Mouse (Mus musculus) NIH3T3 (cell line): Measurements from ENCODE around the gene Gm10037.
"Not testable (repeated sequence)": the region's sequence is repeated elsewhere in the genome, so short reads cannot be mapped to it uniquely, and the experiment has no call there.

Experiments
- DNase-seq: peaks from one replicate; pipeline ENCODE4 v3.0.0-alpha.2; 2012; ENCODE audit warnings: low read depth

Gm10037 gene

DNA sequence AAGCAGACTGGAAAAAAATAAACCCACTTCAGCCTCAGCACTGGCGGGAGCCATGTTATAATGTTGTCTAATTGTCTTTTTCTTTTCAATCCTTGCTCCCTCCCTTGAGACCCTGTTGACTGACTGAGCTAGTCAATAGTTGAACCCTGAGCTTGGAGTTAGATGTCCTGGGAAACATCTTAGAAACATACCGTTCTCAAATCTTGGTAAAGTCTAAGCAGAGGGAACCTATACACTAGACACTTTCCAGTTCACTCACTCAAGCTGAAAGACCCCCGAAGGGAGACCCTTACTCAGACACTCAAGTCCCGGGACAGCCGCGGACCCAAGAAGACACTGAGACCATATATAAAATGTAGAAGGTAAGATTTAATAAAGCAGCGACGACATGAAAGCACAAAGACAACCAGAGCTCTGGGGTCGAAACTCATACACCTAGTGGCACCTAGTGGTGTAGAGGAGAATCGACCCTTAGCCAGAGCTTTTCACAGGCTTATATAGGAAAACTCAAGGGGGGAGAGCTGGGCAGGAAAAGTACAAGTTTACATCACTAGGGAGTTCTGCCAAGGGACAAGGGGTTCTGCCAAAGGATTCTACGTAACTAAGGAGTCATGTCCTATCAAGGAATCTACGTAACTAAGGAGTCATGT lies 45.3 kb downstream of the Gm10037 start:
- not testable (repeated sequence) for DNase-seq

DNA sequence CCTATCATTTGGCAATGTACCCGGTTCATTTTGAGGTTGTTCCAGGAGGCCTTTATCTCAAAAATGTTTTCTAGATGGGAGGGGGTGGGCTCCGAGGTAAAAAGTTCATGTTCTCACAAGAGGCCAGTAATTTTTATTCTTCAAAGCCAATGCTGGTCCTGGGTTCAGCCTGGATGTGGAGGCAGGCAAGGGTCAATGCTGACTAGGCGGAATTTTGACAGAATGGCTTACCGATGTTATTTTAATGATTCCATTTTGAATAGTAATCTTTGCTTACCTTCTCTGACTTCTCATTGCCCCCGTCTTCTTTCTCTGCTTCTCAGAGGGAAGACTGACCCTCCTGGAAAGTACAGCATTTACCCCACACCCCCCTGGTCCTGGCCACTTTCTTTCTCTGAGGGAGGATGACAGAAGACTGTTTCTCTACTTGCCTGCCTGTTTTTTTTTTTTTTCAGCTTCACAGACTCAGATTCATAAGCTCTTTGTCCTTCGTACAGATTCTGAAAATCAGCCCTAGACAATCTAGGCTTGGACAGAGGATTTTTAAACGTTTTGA lies 45.9 kb downstream of the Gm10037 start:
- no peak for DNase-seq

DNA sequence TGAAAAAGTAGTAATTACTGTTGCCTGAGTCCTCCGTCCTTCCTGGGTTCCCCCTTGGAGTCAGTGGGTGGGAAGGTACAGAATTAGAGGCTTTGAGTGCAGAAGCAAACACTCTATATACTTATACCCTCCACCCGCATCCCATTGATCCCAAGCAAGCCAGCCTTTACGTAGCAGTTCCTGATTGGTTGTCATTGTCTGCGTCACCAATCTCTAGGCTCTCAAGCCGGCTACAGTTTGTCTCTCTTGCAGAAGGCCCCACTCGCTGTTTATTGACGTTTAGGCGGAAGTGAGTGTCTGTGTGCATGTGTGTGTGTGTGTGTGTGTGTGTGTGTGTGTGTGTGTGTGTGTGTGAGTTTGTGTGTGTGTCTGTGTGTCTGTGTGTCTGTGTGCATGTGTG lies 53.1 kb downstream of the Gm10037 start:
- DNase-seq = no peak
